Mouse (Mus musculus) testis, postnatal 14 days (tissue): Measurements from ENCODE around the gene Asic3.

Experiments
- DNase-seq: peaks from one replicate; pipeline ENCODE4 v3.0.0; 2021; ENCODE audit warnings: low spot score

The Asic3 gene

GRCm38 (mm10) chr5:24423129-24424003 is 10.2 kb downstream of the Asic3 start, which contains the start of the genes Cdk5 and Slc4a2:
TSS of gene Cdk5 (minus strand) at chr5:24423530.
TSS of gene Slc4a2 (plus strand) at chr5:24423837.
- peak; percentile 99 for DNase-seq

- peak; percentile 60 for DNase-seq
Observed at GRCm38 (mm10) chr5:24424004-24424781, 11.0 kb downstream of the Asic3 start.

GRCm38 (mm10) chr5:24424861-24425411 is 11.7 kb downstream of the Asic3 start:
- DNase-seq, result peak; percentile 87

GRCm38 (mm10) chr5:24425421-24426036 is 12.3 kb downstream of the Asic3 start:
- DNase-seq, result peak; percentile 72

GRCm38 (mm10) chr5:24426037-24426432 is 12.8 kb downstream of the Asic3 start:
- peak; percentile 64 for DNase-seq

- DNase-seq, result no peak
Observed at GRCm38 (mm10) chr5:24426556-24427284, 13.5 kb downstream of the Asic3 start.

- no peak for DNase-seq
Observed at GRCm38 (mm10) chr5:24427285-24427633, 14.1 kb downstream of the Asic3 start.

GRCm38 (mm10) chr5:24427981-24428402 is 14.8 kb downstream of the Asic3 start:
- no peak for DNase-seq

- no peak for DNase-seq
Observed at GRCm38 (mm10) chr5:24428596-24428995, 15.4 kb downstream of the Asic3 start.

GRCm38 (mm10) chr5:24433993-24434392 is 20.8 kb downstream of the Asic3 start:
- DNase-seq, result no peak

GRCm38 (mm10) chr5:24441187-24441586 is 28.0 kb downstream of the Asic3 start:
- no peak for DNase-seq

GRCm38 (mm10) chr5:24442029-24442428 is 28.8 kb downstream of the Asic3 start:
- DNase-seq, result no peak

- DNase-seq, result no peak
Observed at GRCm38 (mm10) chr5:24443204-24443603, 30.0 kb downstream of the Asic3 start.

- no peak for DNase-seq
Observed at GRCm38 (mm10) chr5:24443927-24444326, 30.7 kb downstream of the Asic3 start.

GRCm38 (mm10) chr5:24444746-24445427 is 31.7 kb downstream of the Asic3 start, which contains the start of gene Fastk:
TSS of gene Fastk (minus strand) at chr5:24445287.
- DNase-seq, result peak; percentile 93

GRCm38 (mm10) chr5:24445428-24446080 is 32.4 kb downstream of the Asic3 start:
- DNase-seq, result no peak

- no peak for DNase-seq
Observed at GRCm38 (mm10) chr5:24446630-24447029, 33.4 kb downstream of the Asic3 start.

GRCm38 (mm10) chr5:24447624-24448298 is 34.6 kb downstream of the Asic3 start, which contains the start of gene Tmub1:
TSS of gene Tmub1 (minus strand) at chr5:24447854.
- peak; percentile 85 for DNase-seq

GRCm38 (mm10) chr5:24451264-24452029 is 38.3 kb downstream of the Asic3 start:
- DNase-seq, result peak; percentile 85
